In genomic region chr6:45317455-45317854, GRCm38 (mm10) we compare ENCODE assay signal across 24 mouse cellular contexts.
"Had no signal": no experiment of that assay in that cellular context is flagged by ENCODE, and none has a peak within 500 bp of the region (broad histone marks: within the 10 kb centered on the region; RNA-seq: fewer than 3 reads in every experiment).

No protein-coding gene starts in this region.

- H3K27ac ChIP-seq: heart, adult 2 months; heart, embryonic 13.5 days; heart, embryonic 15.5 days; hindbrain, embryonic 13.5 days; hindbrain, embryonic 15.5 days; hindbrain, postnatal 0 days; limb, embryonic 10.5 days; limb, embryonic 12.5 days; liver, embryonic 13.5 days had no signal

- H3K9ac ChIP-seq: forebrain, postnatal 0 days; heart, embryonic 13.5 days; heart, embryonic 15.5 days; hindbrain, embryonic 13.5 days; hindbrain, embryonic 15.5 days; limb, embryonic 12.5 days; liver, embryonic 13.5 days had no signal

- H3K27me3 ChIP-seq: heart, embryonic 13.5 days; heart, embryonic 15.5 days; hindbrain, embryonic 13.5 days; hindbrain, embryonic 15.5 days; limb, embryonic 12.5 days; liver, embryonic 13.5 days had no signal

- H3K9me3 ChIP-seq: heart, embryonic 13.5 days; heart, embryonic 15.5 days; hindbrain, embryonic 13.5 days; hindbrain, embryonic 15.5 days; limb, embryonic 10.5 days; limb, embryonic 12.5 days; liver, embryonic 13.5 days had no signal

- H3K4me3 ChIP-seq: heart, adult 2 months; heart, embryonic 13.5 days; heart, embryonic 15.5 days; hindbrain, embryonic 13.5 days; hindbrain, embryonic 15.5 days; limb, embryonic 10.5 days; limb, embryonic 12.5 days; liver, embryonic 13.5 days had no signal

- DNase-seq: forebrain, postnatal 0 days; gastrocnemius, postnatal 14 days; gastrocnemius, postnatal 36 days; heart, adult 11 months; heart, adult 2 months; heart, postnatal 14 days; heart, postnatal 36 days; kidney, adult 11 months; kidney, adult 2 months; kidney, postnatal 36 days; layer of hippocampus, adult 9-11 months; layer of hippocampus, postnatal 36 days; liver; liver, embryonic 13.5 days had no signal

- H3K4me2 ChIP-seq: heart, embryonic 11.5 days; heart, embryonic 13.5 days; heart, embryonic 15.5 days; hindbrain, embryonic 13.5 days; hindbrain, embryonic 15.5 days; limb, embryonic 12.5 days; liver, embryonic 11.5 days; liver, embryonic 13.5 days had no signal

- H3K4me1 ChIP-seq: heart, embryonic 13.5 days; heart, embryonic 15.5 days; hindbrain, embryonic 13.5 days; hindbrain, embryonic 15.5 days; limb, embryonic 10.5 days; limb, embryonic 12.5 days; liver, embryonic 13.5 days had no signal

- ATAC-seq: forebrain, postnatal 0 days; hindbrain, postnatal 0 days; intestine, embryonic 16.5 days had no signal

- H3K36me3 ChIP-seq: heart, embryonic 13.5 days; heart, embryonic 15.5 days; hindbrain, embryonic 13.5 days; hindbrain, embryonic 15.5 days; limb, embryonic 10.5 days; limb, embryonic 12.5 days; liver, embryonic 13.5 days had no signal
